Mouse (Mus musculus): ENCODE data around the gene Cdh1.

DNA sequence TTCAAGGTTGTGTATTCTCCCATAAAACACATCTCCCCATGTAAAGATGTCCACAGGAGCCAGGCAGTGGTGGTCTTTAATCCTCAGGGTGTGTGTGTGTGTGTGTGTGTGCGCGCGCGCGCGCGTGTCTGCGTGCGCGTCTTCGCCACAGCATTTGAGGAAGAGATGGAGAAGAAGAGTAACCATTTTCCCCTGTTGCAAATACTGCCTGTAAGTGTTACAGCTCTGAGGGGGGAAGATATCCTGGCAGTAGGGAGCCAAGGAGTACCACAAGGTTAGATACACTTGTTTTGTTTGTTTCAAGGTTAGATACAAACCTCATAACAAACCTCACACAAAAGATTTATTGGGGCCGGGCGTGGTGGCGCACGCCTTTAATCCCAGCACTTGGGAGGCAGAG is 71.2 kb downstream of the Cdh1 start:
- TF ChIP-seq CTCF (IDR thresholded peaks at IDR 0.05; ENCODE audit: low read depth, low read length) (no peak), POLR2A (IDR thresholded peaks at IDR 0.05; ENCODE audit: borderline replicate concordance, low read depth, low read length) (no peak)

Measured in bone marrow macrophage, adult 2 months (primary cell).